ENCODE assay signal across 22 mouse cellular contexts in the genomic region with DNA sequence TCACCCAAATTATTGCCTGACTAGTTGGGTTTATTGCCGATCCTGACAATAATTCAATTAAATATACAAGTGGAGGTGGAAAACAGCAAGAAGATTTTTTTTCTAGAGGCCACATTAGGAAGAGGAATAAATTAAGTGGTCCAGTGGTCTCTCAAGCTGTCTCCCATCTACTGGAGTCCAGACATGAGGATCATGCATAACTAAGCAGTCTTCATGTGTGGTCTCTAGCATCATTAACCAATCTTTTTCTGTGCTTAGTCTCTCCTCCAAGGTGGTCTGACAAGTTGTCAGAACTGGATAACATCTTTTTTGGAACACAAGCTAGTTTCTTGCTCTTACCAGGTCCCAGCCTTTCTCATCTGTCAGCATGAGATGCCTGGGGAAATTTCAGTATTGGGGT.
A peak's percentile ranks its signal among the peaks of the same experiment; 100 is the strongest.
DNase-seq lines count a peak whose midpoint lies in the region; ATAC-seq lines count a peak whose summit lies in the region.
"Had no signal": no experiment of that assay in that cellular context is flagged by ENCODE, and none has a peak within 500 bp of the region (broad histone marks: within the 10 kb centered on the region; RNA-seq: fewer than 3 reads in every experiment).

No protein-coding gene starts in this region.

- H3K9ac ChIP-seq in forebrain, embryonic 14.5 days (ENCODE audit: low read length) = no peak overlapping the region
- no peak overlapping the region for H3K9ac ChIP-seq in forebrain, embryonic 12.5 days
- no peak overlapping the region for H3K9ac ChIP-seq in midbrain, embryonic 11.5 days (ENCODE audit: low read length)
- H3K9ac ChIP-seq in midbrain, embryonic 15.5 days = no peak overlapping the region
- H3K9ac ChIP-seq: embryonic facial prominence, embryonic 13.5 days; heart, embryonic 13.5 days; hindbrain, embryonic 13.5 days; intestine, embryonic 15.5 days had no signal

- 86% methylated on average over 1 of the region's 1 CpGs for WGBS in forebrain, embryonic 14.5 days
- WGBS in forebrain, embryonic 12.5 days = 80% methylated on average over 1 of the region's 1 CpGs
- 67% methylated on average over 1 of the region's 1 CpGs for WGBS in midbrain, embryonic 11.5 days
- 70% methylated on average over 1 of the region's 1 CpGs for WGBS in midbrain, embryonic 15.5 days

- no peaks in the 10 kb centered on the region for H3K4me1 ChIP-seq in forebrain, embryonic 14.5 days (ENCODE audit: control insufficient read depth, insufficient read depth, low read length)
- no peaks in the 10 kb centered on the region for H3K4me1 ChIP-seq in forebrain, embryonic 12.5 days
- H3K4me1 ChIP-seq in midbrain, embryonic 11.5 days (ENCODE audit: control insufficient read depth, insufficient read depth, low read length) = no peaks in the 10 kb centered on the region
- H3K4me1 ChIP-seq in midbrain, embryonic 15.5 days = no peaks in the 10 kb centered on the region
- H3K4me1 ChIP-seq: embryonic facial prominence, embryonic 13.5 days; heart, embryonic 13.5 days; hindbrain, embryonic 13.5 days; intestine, embryonic 15.5 days had no signal

- H3K27ac ChIP-seq in forebrain, embryonic 14.5 days (ENCODE audit: low read depth, low read length) = no peak overlapping the region
- H3K27ac ChIP-seq in forebrain, embryonic 12.5 days = no peak overlapping the region
- H3K27ac ChIP-seq in midbrain, embryonic 11.5 days (ENCODE audit: low read depth, low read length) = no peak overlapping the region
- no peak overlapping the region for H3K27ac ChIP-seq in midbrain, embryonic 15.5 days
- H3K27ac ChIP-seq: embryonic facial prominence, embryonic 13.5 days; heart, embryonic 13.5 days; hindbrain, embryonic 13.5 days; intestine, embryonic 15.5 days had no signal

- no peaks in the 10 kb centered on the region for H3K36me3 ChIP-seq in forebrain, embryonic 14.5 days (ENCODE audit: control insufficient read depth, insufficient read depth, low read length)
- H3K36me3 ChIP-seq in forebrain, embryonic 12.5 days (replicated peaks) = no peaks in the 10 kb centered on the region
- H3K36me3 ChIP-seq in midbrain, embryonic 11.5 days (ENCODE audit: control insufficient read depth, insufficient read depth, low read length) = no peaks in the 10 kb centered on the region
- no peaks in the 10 kb centered on the region for H3K36me3 ChIP-seq in midbrain, embryonic 15.5 days (replicated peaks)
- H3K36me3 ChIP-seq: embryonic facial prominence, embryonic 13.5 days; G1E; heart, embryonic 13.5 days; hindbrain, embryonic 13.5 days; intestine, embryonic 15.5 days had no signal

- ATAC-seq in forebrain, embryonic 14.5 days = peak; percentile 54; the same call in 1 of the 2 replicates
- no peak for ATAC-seq in forebrain, embryonic 12.5 days (ENCODE audit: low FRiP score)
- 0 out of 2 replicates have a peak, but pooled peaks have one; percentile 44 for ATAC-seq in midbrain, embryonic 11.5 days (ENCODE audit: low FRiP score)
- ATAC-seq in midbrain, embryonic 15.5 days (replicated peaks) = no peak
- ATAC-seq: CD4-positive, CD25-positive, alpha-beta regulatory T cell, adult 4 months; intestine, embryonic 15.5 days had no signal

- no peaks in the 10 kb centered on the region for H3K9me3 ChIP-seq in forebrain, embryonic 14.5 days (replicated peaks; ENCODE audit: control insufficient read depth, low read length)
- H3K9me3 ChIP-seq in forebrain, embryonic 12.5 days = no peaks in the 10 kb centered on the region
- H3K9me3 ChIP-seq in midbrain, embryonic 11.5 days (ENCODE audit: control insufficient read depth, low read length) = no peaks in the 10 kb centered on the region
- no peaks in the 10 kb centered on the region for H3K9me3 ChIP-seq in midbrain, embryonic 15.5 days
- H3K9me3 ChIP-seq: embryonic facial prominence, embryonic 13.5 days; heart, embryonic 13.5 days; hindbrain, embryonic 13.5 days; intestine, embryonic 15.5 days had no signal

- H3K4me2 ChIP-seq in forebrain, embryonic 14.5 days (ENCODE audit: low read length) = no peak overlapping the region
- H3K4me2 ChIP-seq in forebrain, embryonic 12.5 days = no peak overlapping the region
- H3K4me2 ChIP-seq in midbrain, embryonic 11.5 days = no peak overlapping the region
- H3K4me2 ChIP-seq in midbrain, embryonic 15.5 days = no peak overlapping the region
- H3K4me2 ChIP-seq: embryonic facial prominence, embryonic 13.5 days; heart, embryonic 13.5 days; hindbrain, embryonic 13.5 days; intestine, embryonic 15.5 days had no signal

- peak; percentile 6 for DNase-seq in embryo, embryonic 10.5 days (ENCODE audit: low spot score)
- no peak for DNase-seq in embryo, embryonic 10 days (ENCODE audit: low spot score)
- peak; percentile 35 for DNase-seq in forebrain, embryonic 14.5 days (ENCODE audit: low spot score)
- no peak for DNase-seq in midbrain, embryonic 11.5 days (ENCODE audit: low spot score, missing footprints)
- peak; percentile 31 for DNase-seq in retina, postnatal 1 day
- DNase-seq: adrenal gland, adult 8-10 months; adrenal gland, postnatal 36 days; B cell, adult 2 months; cerebellum, adult 11-12 months; cerebellum, adult 9-10 months; cerebellum, postnatal 25 days; gastrocnemius, postnatal 36 days; heart, adult 11 months; heart, postnatal 36 days had no signal

- H3K4me3 ChIP-seq in forebrain, embryonic 14.5 days (ENCODE audit: low read depth, low read length) = no peak overlapping the region
- no peak overlapping the region for H3K4me3 ChIP-seq in forebrain, embryonic 12.5 days (replicated peaks)
- no peak overlapping the region for H3K4me3 ChIP-seq in midbrain, embryonic 11.5 days (ENCODE audit: low read depth, low read length)
- H3K4me3 ChIP-seq in midbrain, embryonic 15.5 days = no peak overlapping the region
- H3K4me3 ChIP-seq: embryonic facial prominence, embryonic 13.5 days; heart, embryonic 13.5 days; hindbrain, embryonic 13.5 days; intestine, embryonic 15.5 days had no signal

- H3K27me3 ChIP-seq in forebrain, embryonic 14.5 days (replicated peaks; ENCODE audit: control insufficient read depth, insufficient read depth, low read length) = no peaks in the 10 kb centered on the region
- H3K27me3 ChIP-seq in forebrain, embryonic 12.5 days = no peaks in the 10 kb centered on the region
- no peaks in the 10 kb centered on the region for H3K27me3 ChIP-seq in midbrain, embryonic 11.5 days (ENCODE audit: control insufficient read depth, insufficient read depth, low read length)
- H3K27me3 ChIP-seq in midbrain, embryonic 15.5 days (replicated peaks) = no peaks in the 10 kb centered on the region
- H3K27me3 ChIP-seq: embryonic facial prominence, embryonic 13.5 days; heart, embryonic 13.5 days; hindbrain, embryonic 13.5 days; intestine, embryonic 15.5 days had no signal

Comparison
In these comparisons a context has a peak if more than half of its experiments do, and no peak if none do; other contexts are left out.
1. DNase-seq: peak in embryo, embryonic 10.5 days (single experiment), forebrain, embryonic 14.5 days (single experiment) and retina, postnatal 1 day (single experiment); none in embryo, embryonic 10 days (single experiment) and midbrain, embryonic 11.5 days (single experiment).
2. ATAC-seq: peak in forebrain, embryonic 14.5 days (single experiment) and midbrain, embryonic 11.5 days (single experiment); none in forebrain, embryonic 12.5 days (single experiment) and midbrain, embryonic 15.5 days (single experiment).